Mouse (Mus musculus) MEL-GATA-1-ER (cell line): ENCODE data around the gene Ptrhd1.
"Not testable (repeated sequence)": the region's sequence is repeated elsewhere in the genome, so short reads cannot be mapped to it uniquely, and the experiment has no call there.

ENCODE experiments used
- DNase-seq: peaks from one replicate; pipeline ENCODE4 v3.0.0-alpha.2; 2012; ENCODE audit warnings: low read depth; ENCODE audit errors: extremely low read depth

Ptrhd1 gene

GRCm38 (mm10) chr12:4233572-4234508 is at the start of gene Ptrhd1, which contains the start of gene Cenpo:
TSS of gene Ptrhd1 (plus strand) at chr12:4234027.
TSS of gene Cenpo (minus strand) at chr12:4234294.
- DNase-seq = peak; percentile 95

- no peak for DNase-seq
Measured at GRCm38 (mm10) chr12:4184648-4185047, 49.2 kb upstream of the Ptrhd1 start.

- peak; percentile 3 for DNase-seq
Measured at GRCm38 (mm10) chr12:4188171-4189059, 45.4 kb upstream of the Ptrhd1 start.

- peak; percentile 31 for DNase-seq
Measured at GRCm38 (mm10) chr12:4189060-4189447, 44.8 kb upstream of the Ptrhd1 start.

GRCm38 (mm10) chr12:4192514-4192913 is 41.3 kb upstream of the Ptrhd1 start:
- DNase-seq = no peak

GRCm38 (mm10) chr12:4193025-4193740 is 40.6 kb upstream of the Ptrhd1 start:
- DNase-seq = no peak

- DNase-seq = no peak
Measured at GRCm38 (mm10) chr12:4194643-4195042, 39.2 kb upstream of the Ptrhd1 start.

- DNase-seq = no peak
Measured at GRCm38 (mm10) chr12:4198702-4199101, 35.1 kb upstream of the Ptrhd1 start.

GRCm38 (mm10) chr12:4199271-4199670 is 34.6 kb upstream of the Ptrhd1 start:
- no peak for DNase-seq

- no peak for DNase-seq
Measured at GRCm38 (mm10) chr12:4201454-4202200, 32.2 kb upstream of the Ptrhd1 start.

- no peak for DNase-seq
Measured at GRCm38 (mm10) chr12:4202206-4202605, 31.6 kb upstream of the Ptrhd1 start.

- DNase-seq = no peak
Measured at GRCm38 (mm10) chr12:4206106-4206505, 27.7 kb upstream of the Ptrhd1 start.

GRCm38 (mm10) chr12:4208405-4209133 is 25.3 kb upstream of the Ptrhd1 start:
- DNase-seq = peak; percentile 67

GRCm38 (mm10) chr12:4209196-4209595 is 24.6 kb upstream of the Ptrhd1 start:
- DNase-seq = no peak

GRCm38 (mm10) chr12:4211174-4211573 is 22.7 kb upstream of the Ptrhd1 start:
- DNase-seq = no peak

GRCm38 (mm10) chr12:4212908-4213307 is 20.9 kb upstream of the Ptrhd1 start:
- no peak for DNase-seq

- DNase-seq = no peak
Measured at GRCm38 (mm10) chr12:4230156-4230555, 3.7 kb upstream of the Ptrhd1 start.

GRCm38 (mm10) chr12:4232777-4233176 is 1.1 kb upstream of the Ptrhd1 start:
- peak; percentile 57 for DNase-seq

- DNase-seq = no peak
Measured at GRCm38 (mm10) chr12:4237481-4237880, 3.7 kb downstream of the Ptrhd1 start.

- not testable (repeated sequence) for DNase-seq
Measured at GRCm38 (mm10) chr12:4240281-4240680, 6.5 kb downstream of the Ptrhd1 start.
